Mouse (Mus musculus): ENCODE measurements at regions not wholly inside any gene's neighbourhood (a gene's known extent, or its start where the extent isn't known, plus 50 kb on each side); places are given as distances from the start of the nearest gene placed in this dataset.

GRCm38 (mm10) chr7:116857744-116858143, 353.6 kb downstream of the Nucb2 start:
- no peak overlapping the region for H3K9ac ChIP-seq (ENCODE audit: low read length)
- 68% methylated on average over 4 of the region's 4 CpGs for WGBS
- no peak for ATAC-seq (ENCODE audit: insufficient number of reproducible peaks, insufficient read depth, low FRiP score, low read depth)
- no peaks in the 10 kb centered on the region for H3K9me3 ChIP-seq (ENCODE audit: control insufficient read depth, low read length)
- no peak overlapping the region for H3K4me3 ChIP-seq (ENCODE audit: control insufficient read depth in 1 of 2, insufficient read depth in 1 of 2, low read depth in 1 of 2, low read length in 2 of 2)
- no peaks in the 10 kb centered on the region for H3K36me3 ChIP-seq (ENCODE audit: control insufficient read depth, insufficient read depth, low read length)
- H3K4me1 ChIP-seq (ENCODE audit: control insufficient read depth in 2 of 2, insufficient read depth in 2 of 2, low read length in 2 of 2): no peaks in the 10 kb centered on the region
- H3K27ac ChIP-seq (replicated peaks in 1 of 2; ENCODE audit: control insufficient read depth in 1 of 2, insufficient read depth in 1 of 2, low read depth in 2 of 2, low read length in 2 of 2): no peak overlapping the region
- no peaks in the 10 kb centered on the region for H3K27me3 ChIP-seq (ENCODE audit: control insufficient read depth, insufficient read depth, low read length)
- H3K4me2 ChIP-seq (ENCODE audit: low read length): no peak overlapping the region

- H3K4me2 ChIP-seq (ENCODE audit: low read length): no peak overlapping the region
- no peaks in the 10 kb centered on the region for H3K36me3 ChIP-seq (ENCODE audit: control insufficient read depth, insufficient read depth, low read length)
- H3K9ac ChIP-seq (ENCODE audit: low read length): no peak overlapping the region
- H3K9me3 ChIP-seq (ENCODE audit: control insufficient read depth, low read length): no peaks in the 10 kb centered on the region
- no peak overlapping the region for H3K4me3 ChIP-seq (ENCODE audit: control insufficient read depth in 1 of 2, insufficient read depth in 1 of 2, low read depth in 1 of 2, low read length in 2 of 2)
- 67% methylated on average over 5 of the region's 5 CpGs for whole genome bisulfite sequencing
- no peaks in the 10 kb centered on the region for H3K27me3 ChIP-seq (ENCODE audit: control insufficient read depth, insufficient read depth, low read length)
- no peak overlapping the region for H3K27ac ChIP-seq (replicated peaks in 1 of 2; ENCODE audit: control insufficient read depth in 1 of 2, insufficient read depth in 1 of 2, low read depth in 2 of 2, low read length in 2 of 2)
- no peak for ATAC-seq (ENCODE audit: insufficient number of reproducible peaks, insufficient read depth, low FRiP score, low read depth)
- H3K4me1 ChIP-seq (ENCODE audit: control insufficient read depth in 2 of 2, insufficient read depth in 2 of 2, low read length in 2 of 2): no peaks in the 10 kb centered on the region
Observed at GRCm38 (mm10) chr7:116882268-116882964, 378.2 kb downstream of the Nucb2 start.

- Histone ChIP-seq H3K27me3 (ENCODE audit: control insufficient read depth, insufficient read depth, low read length) (no peaks in the 10 kb centered on the region), H3K27ac (replicated peaks in 1 of 2; ENCODE audit: control insufficient read depth in 1 of 2, insufficient read depth in 1 of 2, low read depth in 2 of 2, low read length in 2 of 2) (no peak overlapping the region)
- 79% methylated on average over 6 of the region's 6 CpGs for WGBS
Observed at GRCm38 (mm10) chr7:116893846-116894245, 389.7 kb downstream of the Nucb2 start.

DNA sequence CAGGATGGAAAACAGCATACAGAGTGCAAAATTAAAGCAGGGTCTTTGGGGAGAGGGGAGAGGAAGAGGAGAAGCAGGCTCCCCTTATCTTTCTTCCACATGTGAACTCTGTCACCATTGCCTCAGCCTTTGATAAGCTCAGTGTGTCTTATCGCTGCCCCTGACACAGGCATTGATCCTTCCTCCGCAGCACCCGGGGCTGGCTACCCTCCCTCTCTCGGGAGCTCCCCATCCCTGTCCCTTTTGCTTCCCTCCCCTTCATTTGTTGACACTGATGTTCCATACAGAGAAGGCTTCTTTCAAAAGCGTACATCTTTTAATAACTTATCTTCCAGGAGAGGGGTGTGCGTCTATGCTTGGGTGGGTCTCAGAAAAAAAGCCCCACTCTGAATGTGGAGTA, 411.6 kb downstream of the Nucb2 start:
- H3K4me3 ChIP-seq (ENCODE audit: control insufficient read depth in 1 of 2, insufficient read depth in 1 of 2, low read depth in 1 of 2, low read length in 2 of 2): no peak overlapping the region
- H3K27me3 ChIP-seq (ENCODE audit: control insufficient read depth, insufficient read depth, low read length): no peaks in the 10 kb centered on the region
- no peak overlapping the region for H3K9ac ChIP-seq (ENCODE audit: low read length)
- H3K4me1 ChIP-seq (ENCODE audit: control insufficient read depth in 2 of 2, insufficient read depth in 2 of 2, low read length in 2 of 2): peaks cover 0 to 4% of the 10 kb centered on the region in 2 experiments; a peak in 2 of 4 replicates
- H3K4me2 ChIP-seq (ENCODE audit: low read length): no peak overlapping the region
- H3K36me3 ChIP-seq (ENCODE audit: control insufficient read depth, insufficient read depth, low read length): no peaks in the 10 kb centered on the region
- no peaks in the 10 kb centered on the region for H3K9me3 ChIP-seq (ENCODE audit: control insufficient read depth, low read length)
- ATAC-seq (ENCODE audit: insufficient number of reproducible peaks, insufficient read depth, low FRiP score, low read depth): no peak
- 7% methylated on average over 6 of the region's 6 CpGs for WGBS
- H3K27ac ChIP-seq (replicated peaks in 1 of 2; ENCODE audit: control insufficient read depth in 1 of 2, insufficient read depth in 1 of 2, low read depth in 2 of 2, low read length in 2 of 2): no peak overlapping the region

More at GRCm38 (mm10) chr7:116893846-116894245, 389.7 kb downstream of the Nucb2 start:
- Histone ChIP-seq H3K36me3 (ENCODE audit: control insufficient read depth, insufficient read depth, low read length) (no peaks in the 10 kb centered on the region), H3K9me3 (ENCODE audit: control insufficient read depth, low read length) (no peaks in the 10 kb centered on the region), H3K4me3 (ENCODE audit: control insufficient read depth in 1 of 2, insufficient read depth in 1 of 2, low read depth in 1 of 2, low read length in 2 of 2) (no peak overlapping the region), H3K9ac (ENCODE audit: low read length) (no peak overlapping the region), H3K4me1 (ENCODE audit: control insufficient read depth in 2 of 2, insufficient read depth in 2 of 2, low read length in 2 of 2) (no peaks in the 10 kb centered on the region), H3K4me2 (ENCODE audit: low read length) (no peak overlapping the region)
- no peak for ATAC-seq (ENCODE audit: insufficient number of reproducible peaks, insufficient read depth, low FRiP score, low read depth)

DNA sequence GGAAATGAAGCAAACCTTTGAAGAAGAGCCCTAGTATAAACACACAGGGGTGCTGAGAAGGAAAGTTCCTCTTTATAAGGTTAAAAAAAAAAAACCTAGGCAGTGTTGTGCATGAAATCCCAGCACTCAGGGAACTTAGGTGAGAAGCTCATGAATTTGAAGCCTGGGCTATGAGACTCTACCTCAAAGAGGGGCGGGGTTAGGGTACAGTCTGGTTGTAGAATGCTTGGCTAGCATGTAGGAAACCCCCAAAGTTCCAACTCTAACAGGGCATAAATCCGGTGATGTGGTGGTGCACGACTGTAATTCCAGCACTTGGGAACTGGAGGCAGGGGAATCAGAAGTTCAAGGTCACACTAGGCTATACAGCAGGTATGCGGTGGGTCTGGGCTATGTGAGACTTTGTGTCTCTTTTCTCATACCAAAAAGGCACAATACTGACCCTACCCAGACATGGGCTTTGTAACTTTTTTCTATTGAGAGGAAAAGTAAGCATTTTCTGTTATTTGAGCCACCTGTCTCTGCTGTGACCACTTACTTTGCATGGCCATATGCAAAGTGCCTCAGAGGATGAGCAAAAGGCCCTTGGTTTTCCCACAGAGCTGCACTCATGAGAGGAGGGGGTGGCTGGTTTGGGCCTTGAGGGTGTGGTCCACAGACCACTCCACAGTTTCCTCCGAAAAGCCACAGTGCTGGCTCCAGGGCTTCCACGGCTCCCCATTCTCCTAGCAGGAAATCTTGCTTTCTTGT, 413.9 kb downstream of the Nucb2 start:
- H3K4me1 ChIP-seq (ENCODE audit: control insufficient read depth in 2 of 2, insufficient read depth in 2 of 2, low read length in 2 of 2): peaks cover 0 to 4% of the 10 kb centered on the region in 2 experiments; a peak in 2 of 4 replicates
- no peaks in the 10 kb centered on the region for H3K9me3 ChIP-seq (ENCODE audit: control insufficient read depth, low read length)
- H3K27me3 ChIP-seq (ENCODE audit: control insufficient read depth, insufficient read depth, low read length): no peaks in the 10 kb centered on the region
- H3K4me3 ChIP-seq (ENCODE audit: control insufficient read depth in 1 of 2, insufficient read depth in 1 of 2, low read depth in 1 of 2, low read length in 2 of 2): no peak overlapping the region
- WGBS: 87% methylated on average over 6 of the region's 6 CpGs
- H3K36me3 ChIP-seq (ENCODE audit: control insufficient read depth, insufficient read depth, low read length): no peaks in the 10 kb centered on the region
- H3K27ac ChIP-seq (replicated peaks in 1 of 2; ENCODE audit: control insufficient read depth in 1 of 2, insufficient read depth in 1 of 2, low read depth in 2 of 2, low read length in 2 of 2): no peak overlapping the region
- no peak overlapping the region for H3K9ac ChIP-seq (ENCODE audit: low read length)
- no peak for ATAC-seq (ENCODE audit: insufficient number of reproducible peaks, insufficient read depth, low FRiP score, low read depth)
- H3K4me2 ChIP-seq (ENCODE audit: low read length): no peak overlapping the region

DNA sequence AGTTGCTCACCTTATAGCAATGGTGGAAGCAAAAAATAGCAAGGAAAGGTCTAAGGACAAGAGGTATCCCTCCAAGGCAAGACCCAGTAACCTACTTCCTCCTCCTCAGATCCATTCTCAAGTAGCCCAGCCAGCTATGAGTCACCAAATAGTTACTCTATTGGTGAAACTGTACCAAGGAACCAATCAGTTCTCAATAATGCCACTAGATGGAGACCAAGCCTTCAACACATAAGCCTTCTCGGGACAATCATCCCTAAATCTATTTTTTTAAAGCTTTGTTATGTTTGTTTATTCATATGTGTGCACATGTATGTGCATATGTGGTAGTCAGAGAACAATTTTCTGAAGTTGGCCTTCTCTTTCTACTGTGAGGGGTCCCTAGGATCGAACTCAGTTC, 434.3 kb upstream of the Xylt1 start:
- Histone ChIP-seq H3K9me3 (ENCODE audit: control insufficient read depth, low read length) (0 out of 2 replicates have a peak, but pooled peaks cover 6% of the 10 kb centered on the region), H3K36me3 (ENCODE audit: control insufficient read depth, insufficient read depth, low read length) (no peaks in the 10 kb centered on the region), H3K4me3 (ENCODE audit: control insufficient read depth in 1 of 2, insufficient read depth in 1 of 2, low read depth in 1 of 2, low read length in 2 of 2) (no peak overlapping the region), H3K4me2 (ENCODE audit: low read length) (no peak overlapping the region), H3K4me1 (ENCODE audit: control insufficient read depth in 2 of 2, insufficient read depth in 2 of 2, low read length in 2 of 2) (peaks cover 0 to 4% of the 10 kb centered on the region in 2 experiments; a peak in 1 of 4 replicates), H3K9ac (ENCODE audit: low read length) (no peak overlapping the region), H3K27me3 (ENCODE audit: control insufficient read depth, insufficient read depth, low read length) (no peaks in the 10 kb centered on the region), H3K27ac (replicated peaks in 1 of 2; ENCODE audit: control insufficient read depth in 1 of 2, insufficient read depth in 1 of 2, low read depth in 2 of 2, low read length in 2 of 2) (no peak overlapping the region)
- WGBS: 75% methylated on average over 2 of the region's 2 CpGs
- no peak for ATAC-seq (ENCODE audit: insufficient number of reproducible peaks, insufficient read depth, low FRiP score, low read depth)

- no peaks in the 10 kb centered on the region for H3K4me1 ChIP-seq (ENCODE audit: control insufficient read depth in 2 of 2, insufficient read depth in 2 of 2, low read length in 2 of 2)
- no peak overlapping the region for H3K27ac ChIP-seq (replicated peaks in 1 of 2; ENCODE audit: control insufficient read depth in 1 of 2, insufficient read depth in 1 of 2, low read depth in 2 of 2, low read length in 2 of 2)
- no peaks in the 10 kb centered on the region for H3K27me3 ChIP-seq (ENCODE audit: control insufficient read depth, insufficient read depth, low read length)
- WGBS: 62% methylated on average over 14 of the region's 14 CpGs
- H3K9ac ChIP-seq (ENCODE audit: low read length): no peak overlapping the region
- H3K9me3 ChIP-seq (ENCODE audit: control insufficient read depth, low read length): no peaks in the 10 kb centered on the region
- no peaks in the 10 kb centered on the region for H3K36me3 ChIP-seq (ENCODE audit: control insufficient read depth, insufficient read depth, low read length)
- H3K4me3 ChIP-seq (ENCODE audit: control insufficient read depth in 1 of 2, insufficient read depth in 1 of 2, low read depth in 1 of 2, low read length in 2 of 2): no peak overlapping the region
- H3K4me2 ChIP-seq (ENCODE audit: low read length): no peak overlapping the region
- no peak for ATAC-seq (ENCODE audit: insufficient number of reproducible peaks, insufficient read depth, low FRiP score, low read depth)
Observed at GRCm38 (mm10) chr7:116959196-116959895, 421.4 kb upstream of the Xylt1 start.
